26 mouse cellular contexts compared by ENCODE assay signal in genomic region chr14:77599016-77599704, GRCm38 (mm10).
A peak's percentile ranks its signal among the peaks of the same experiment; 100 is the strongest.
DNase-seq lines count a peak whose midpoint lies in the region; ATAC-seq and TF ChIP-seq lines count a peak whose summit lies in the region.
"Had no signal": no experiment of that assay in that cellular context is flagged by ENCODE, and none has a peak within 500 bp of the region (broad histone marks: within the 10 kb centered on the region; RNA-seq: fewer than 3 reads in every experiment).

No protein-coding gene starts in this region.

- H3K4me3 ChIP-seq in forebrain, postnatal 0 days (ENCODE audit: low read depth, low read length): no peak overlapping the region
- H3K4me3 ChIP-seq in forebrain, embryonic 15.5 days: no peak overlapping the region
- H3K4me3 ChIP-seq in left cerebral cortex, adult 2 months: no peak overlapping the region
- H3K4me3 ChIP-seq in midbrain, embryonic 13.5 days (replicated peaks): no peak overlapping the region
- no peak overlapping the region for H3K4me3 ChIP-seq in intestine, embryonic 15.5 days (replicated peaks)
- H3K4me3 ChIP-seq: embryonic facial prominence, embryonic 12.5 days; limb, embryonic 10.5 days; liver, embryonic 15.5 days; stomach, embryonic 15.5 days had no signal

- no peak overlapping the region for H3K27ac ChIP-seq in forebrain, postnatal 0 days (ENCODE audit: low read depth, low read length)
- no peak overlapping the region for H3K27ac ChIP-seq in forebrain, embryonic 15.5 days (replicated peaks)
- no peak overlapping the region for H3K27ac ChIP-seq in left cerebral cortex, adult 2 months
- peak overlapping the region; percentile 47; the same call in 1 of the 2 replicates for H3K27ac ChIP-seq in midbrain, embryonic 13.5 days
- no peak overlapping the region for H3K27ac ChIP-seq in intestine, embryonic 15.5 days
- H3K27ac ChIP-seq: embryonic facial prominence, embryonic 12.5 days; hindbrain, embryonic 14.5 days; limb, embryonic 10.5 days; liver, embryonic 15.5 days; stomach, embryonic 15.5 days had no signal

- 67% methylated on average over 14 of the region's 14 CpGs for WGBS in forebrain, postnatal 0 days
- WGBS in forebrain, embryonic 15.5 days: 71% methylated on average over 14 of the region's 14 CpGs
- WGBS in midbrain, embryonic 13.5 days: 60% methylated on average over 14 of the region's 14 CpGs
- 56% methylated on average over 14 of the region's 14 CpGs for WGBS in intestine, embryonic 15.5 days

- H3K36me3 ChIP-seq in forebrain, postnatal 0 days (ENCODE audit: insufficient read depth): peaks cover 12% of the 10 kb centered on the region
- peaks cover 8% of the 10 kb centered on the region; the same call in 1 of the 2 replicates for H3K36me3 ChIP-seq in forebrain, embryonic 15.5 days
- peaks cover 27% of the 10 kb centered on the region for H3K36me3 ChIP-seq in midbrain, embryonic 13.5 days
- no peaks in the 10 kb centered on the region for H3K36me3 ChIP-seq in intestine, embryonic 15.5 days
- H3K36me3 ChIP-seq: limb, embryonic 10.5 days; liver, embryonic 15.5 days; stomach, embryonic 15.5 days had no signal

- H3K27me3 ChIP-seq in forebrain, postnatal 0 days (ENCODE audit: insufficient read depth, low read length): no peaks in the 10 kb centered on the region
- no peaks in the 10 kb centered on the region for H3K27me3 ChIP-seq in forebrain, embryonic 15.5 days
- H3K27me3 ChIP-seq in midbrain, embryonic 13.5 days: no peaks in the 10 kb centered on the region
- no peaks in the 10 kb centered on the region for H3K27me3 ChIP-seq in intestine, embryonic 15.5 days (replicated peaks)
- H3K27me3 ChIP-seq: embryonic facial prominence, embryonic 12.5 days; liver, embryonic 15.5 days; stomach, embryonic 15.5 days had no signal

- DNase-seq in forebrain, postnatal 0 days: no peak
- peak; percentile 32 for DNase-seq in left cerebral cortex, postnatal 4 days
- no peak for DNase-seq in left cerebral cortex, adult 2 months (ENCODE audit: extremely low spot score in 1 of 2, low spot score in 2 of 2)
- peak; percentile 15 for DNase-seq in retina, embryonic 14.5 days (ENCODE audit: low spot score)
- no peak for DNase-seq in cerebellum, postnatal 4 days (ENCODE audit: low spot score in 2 of 2)
- DNase-seq: adrenal gland, postnatal 14 days; cerebellum, adult 11 months; gastrocnemius, postnatal 14 days; heart, adult 18-20 months; kidney, postnatal 36 days; layer of hippocampus, adult 9-11 months; liver; lung, postnatal 4 days; right cerebral cortex, adult 18-20 months; thymus, postnatal 25 days had no signal

- H3K9ac ChIP-seq in forebrain, postnatal 0 days: no peak overlapping the region
- H3K9ac ChIP-seq in forebrain, embryonic 15.5 days (replicated peaks): no peak overlapping the region
- H3K9ac ChIP-seq in midbrain, embryonic 13.5 days (replicated peaks): no peak overlapping the region
- H3K9ac ChIP-seq in intestine, embryonic 15.5 days: no peak overlapping the region
- H3K9ac ChIP-seq: embryonic facial prominence, embryonic 12.5 days; hindbrain, embryonic 14.5 days; liver, embryonic 15.5 days; stomach, embryonic 15.5 days had no signal

- H3K4me2 ChIP-seq in forebrain, postnatal 0 days (ENCODE audit: low read depth): no peak overlapping the region
- H3K4me2 ChIP-seq in forebrain, embryonic 15.5 days (replicated peaks): no peak overlapping the region
- no peak overlapping the region for H3K4me2 ChIP-seq in midbrain, embryonic 13.5 days (replicated peaks)
- no peak overlapping the region for H3K4me2 ChIP-seq in intestine, embryonic 15.5 days (replicated peaks)
- H3K4me2 ChIP-seq: embryonic facial prominence, embryonic 12.5 days; hindbrain, embryonic 14.5 days; liver, embryonic 15.5 days; stomach, embryonic 15.5 days had no signal

- no peak for TF ChIP-seq CTCF in forebrain, postnatal 0 days (IDR thresholded peaks at IDR 0.05; ENCODE audit: low read depth)
- no peak for TF ChIP-seq CTCF in left cerebral cortex, adult 2 months (IDR thresholded peaks at IDR 0.05)

- ATAC-seq in forebrain, postnatal 0 days: peak; percentile 45; the same call in 1 of the 2 replicates
- no peak for ATAC-seq in forebrain, embryonic 15.5 days (replicated peaks)
- ATAC-seq in midbrain, embryonic 13.5 days: no peak
- ATAC-seq in intestine, embryonic 15.5 days: no peak
- ATAC-seq: CD4-positive, CD25-positive, alpha-beta regulatory T cell, adult 4 months; forebrain, embryonic 16.5 days; intestine, embryonic 16.5 days had no signal

- intact Hi-C loops in left cerebral cortex, postnatal 4 days (cut with DNase I): no loop called here
- intact Hi-C loops in left cerebral cortex, adult 2 months (cut with DNase I): no loop called here

- H3K4me1 ChIP-seq in forebrain, postnatal 0 days (ENCODE audit: insufficient read depth): no peaks in the 10 kb centered on the region
- peaks cover 8% of the 10 kb centered on the region for H3K4me1 ChIP-seq in forebrain, embryonic 15.5 days
- H3K4me1 ChIP-seq in midbrain, embryonic 13.5 days (replicated peaks): peaks cover 11% of the 10 kb centered on the region
- no peaks in the 10 kb centered on the region for H3K4me1 ChIP-seq in intestine, embryonic 15.5 days (replicated peaks)
- H3K4me1 ChIP-seq: embryonic facial prominence, embryonic 12.5 days; liver, embryonic 15.5 days; stomach, embryonic 15.5 days had no signal

- no peaks in the 10 kb centered on the region for H3K9me3 ChIP-seq in forebrain, postnatal 0 days (ENCODE audit: low read length)
- H3K9me3 ChIP-seq in forebrain, embryonic 15.5 days: no peaks in the 10 kb centered on the region
- H3K9me3 ChIP-seq in midbrain, embryonic 13.5 days: no peaks in the 10 kb centered on the region
- no peaks in the 10 kb centered on the region for H3K9me3 ChIP-seq in intestine, embryonic 15.5 days
- H3K9me3 ChIP-seq: embryonic facial prominence, embryonic 12.5 days; limb, embryonic 10.5 days; liver, embryonic 15.5 days; stomach, embryonic 15.5 days had no signal

Comparison
In these comparisons a context has a peak if more than half of its experiments do, and no peak if none do; other contexts are left out.
1. DNase-seq: peak in left cerebral cortex, postnatal 4 days (single experiment) and retina, embryonic 14.5 days (single experiment); none in forebrain, postnatal 0 days (single experiment), left cerebral cortex, adult 2 months (0 of 2) and cerebellum, postnatal 4 days (0 of 2).